Mouse (Mus musculus) liver, postnatal 0 days (tissue): ENCODE data around the gene Rps19.
A peak's percentile ranks its signal among the peaks of the same experiment; 100 is the strongest.

Source experiments
- CTCF ChIP-seq: sonication (generic); IDR thresholded peaks from 2 replicates; pipeline ENCODE4 v1.5.1; 2016; ENCODE audit warnings: antibody characterized with exemption, low read depth
- EP300 ChIP-seq: IDR thresholded peaks from 2 replicates; pipeline ENCODE4 v1.6.1; 2016; ENCODE audit warnings: antibody characterized with exemption, low read depth, mild to moderate bottlenecking

DNA sequence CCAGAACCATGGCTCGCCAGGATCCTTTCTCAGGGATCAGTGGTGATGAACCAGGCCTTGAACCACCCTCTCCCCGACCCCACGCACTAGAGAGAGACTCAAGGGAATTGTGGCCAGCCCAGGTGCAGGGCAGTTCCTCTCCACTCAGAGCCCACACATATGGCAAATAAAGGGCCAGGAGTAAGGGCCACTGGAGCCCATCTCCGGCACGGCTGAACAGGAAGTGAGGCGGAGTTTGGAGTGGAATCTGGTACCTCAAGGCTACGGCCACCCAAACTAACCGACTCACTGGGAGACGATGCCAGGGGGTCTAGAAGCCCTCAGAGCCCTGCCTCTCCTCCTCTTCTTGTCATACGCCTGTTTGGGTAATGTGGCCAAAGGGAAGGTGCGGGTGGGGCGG, 13.1 kb downstream of the Rps19 start, which contains the start of gene Cd79a:
- no peak for TF ChIP-seq CTCF
- peak; percentile 17; the same call in 1 of the 2 replicates for TF ChIP-seq EP300
